Comparison of ENCODE assay signal across 21 mouse cellular contexts in the genomic region with DNA sequence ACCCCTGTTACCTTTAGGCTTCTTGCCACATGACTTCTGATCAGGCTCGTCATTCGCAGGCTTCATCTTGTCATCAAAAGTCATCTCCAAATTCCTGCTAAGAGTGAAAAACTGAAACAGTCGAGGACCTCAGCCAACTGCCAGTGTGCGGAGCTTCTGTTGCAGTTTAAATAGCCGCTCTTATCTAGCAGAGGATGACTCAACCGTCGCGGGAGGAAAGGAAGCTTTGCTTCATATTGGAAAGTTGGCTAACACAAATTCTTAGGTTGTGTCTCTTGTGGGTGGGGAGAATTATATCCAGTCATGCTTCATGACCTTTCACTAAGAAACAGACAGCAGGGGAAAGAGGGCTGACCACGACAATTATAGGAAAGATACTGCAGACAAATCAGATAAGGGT. TPM values are rescaled to one million over a fixed set of nuclear protein-coding genes. Genes with fewer than 3 reads are reported as not detected.
A peak's percentile ranks its signal among the peaks of the same experiment; 100 is the strongest.
DNase-seq lines count a peak whose midpoint lies in the region; ATAC-seq and TF ChIP-seq lines count a peak whose summit lies in the region.
"Had no signal": no experiment of that assay in that cellular context is flagged by ENCODE, and none has a peak within 500 bp of the region (broad histone marks: within the 10 kb centered on the region; RNA-seq: fewer than 3 reads in every experiment).

A gene (minus strand): TSS at position 142 of the 400 bp plus-strand sequence.

- DNase-seq in adrenal gland, adult 2 months = peak; percentile 22
- DNase-seq in adrenal gland, adult 18-20 months (ENCODE audit: low spot score in 2 of 2) = no peak
- peak; percentile 19 for DNase-seq in lung, postnatal 25 days (ENCODE audit: low spot score)
- DNase-seq in lung, adult 18-20 months = no peak
- peak; percentile 58 for DNase-seq in brain, adult 2 months (ENCODE audit: low read depth, low spot score)
- DNase-seq in forebrain, embryonic 10.5 days (ENCODE audit: extremely low spot score, low spot score) = no peak
- no peak for DNase-seq in midbrain, postnatal 0 days (ENCODE audit: low spot score)
- DNase-seq: B cell, adult 2 months; cerebellum, adult 2 months; heart, adult 11 months; kidney, adult 18-20 months; kidney, postnatal 14 days had no signal

- WGBS in forebrain, embryonic 10.5 days = 91% methylated on average over 9 of the region's 9 CpGs
- 90% methylated on average over 9 of the region's 9 CpGs for WGBS in midbrain, postnatal 0 days

- peaks cover 12% of the 10 kb centered on the region for H3K9me3 ChIP-seq in forebrain, embryonic 10.5 days
- no peaks in the 10 kb centered on the region for H3K9me3 ChIP-seq in midbrain, postnatal 0 days (ENCODE audit: low read length)
- H3K9me3 ChIP-seq: limb, embryonic 15.5 days; lung, embryonic 15.5 days had no signal

- no peak within 1 kb of the TSS for H3K9ac ChIP-seq in midbrain, postnatal 0 days (replicated peaks; ENCODE audit: low read length, poor library complexity, severe bottlenecking)
- H3K9ac ChIP-seq: forebrain, embryonic 12.5 days; hindbrain, embryonic 14.5 days; limb, embryonic 15.5 days; lung, embryonic 15.5 days; midbrain, embryonic 12.5 days had no signal

- no peak for TF ChIP-seq CTCF in midbrain, postnatal 0 days (IDR thresholded peaks at IDR 0.05)

- no peak within 1 kb of the TSS for H3K27ac ChIP-seq in forebrain, embryonic 10.5 days
- H3K27ac ChIP-seq in midbrain, postnatal 0 days (ENCODE audit: low read depth, low read length) = no peak within 1 kb of the TSS
- H3K27ac ChIP-seq: forebrain, embryonic 12.5 days; hindbrain, embryonic 14.5 days; limb, embryonic 15.5 days; lung, embryonic 15.5 days; midbrain, embryonic 12.5 days had no signal

- 0 out of 2 replicates have a peak, but pooled peaks have one; percentile 19 for ATAC-seq in neutrophil, adult 5-6 weeks (ENCODE audit: extremely low read depth, insufficient number of reproducible peaks, low FRiP score, poor library complexity, severe bottlenecking)
- no peak for ATAC-seq in midbrain, postnatal 0 days (ENCODE audit: low FRiP score)

- no peak within 1 kb of the TSS for H3K4me2 ChIP-seq in midbrain, postnatal 0 days (ENCODE audit: low read depth, low read length, poor library complexity, severe bottlenecking)
- H3K4me2 ChIP-seq: forebrain, embryonic 12.5 days; hindbrain, embryonic 14.5 days; limb, embryonic 15.5 days; lung, embryonic 15.5 days; midbrain, embryonic 12.5 days had no signal

- H3K27me3 ChIP-seq in forebrain, embryonic 10.5 days (ENCODE audit: poor library complexity, severe bottlenecking) = no peaks in the 10 kb centered on the region
- no peaks in the 10 kb centered on the region for H3K27me3 ChIP-seq in midbrain, postnatal 0 days (ENCODE audit: insufficient read depth, low read length)
- H3K27me3 ChIP-seq: forebrain, embryonic 12.5 days; limb, embryonic 15.5 days; lung, embryonic 15.5 days; midbrain, embryonic 12.5 days had no signal

- H3K4me3 ChIP-seq in forebrain, embryonic 10.5 days = no peak within 1 kb of the TSS
- H3K4me3 ChIP-seq in midbrain, postnatal 0 days (ENCODE audit: low read depth, low read length) = no peak within 1 kb of the TSS
- H3K4me3 ChIP-seq: forebrain, embryonic 12.5 days; limb, embryonic 15.5 days; lung, embryonic 15.5 days; midbrain, embryonic 12.5 days had no signal

- H3K4me1 ChIP-seq in forebrain, embryonic 10.5 days = no peaks in the 10 kb centered on the region
- no peaks in the 10 kb centered on the region for H3K4me1 ChIP-seq in midbrain, postnatal 0 days (ENCODE audit: insufficient read depth, low read length)
- H3K4me1 ChIP-seq: forebrain, embryonic 12.5 days; limb, embryonic 15.5 days; midbrain, embryonic 12.5 days had no signal

- no peaks in the 10 kb centered on the region for H3K36me3 ChIP-seq in forebrain, embryonic 10.5 days (replicated peaks)
- no peaks in the 10 kb centered on the region for H3K36me3 ChIP-seq in midbrain, postnatal 0 days (ENCODE audit: insufficient read depth, low read length)
- H3K36me3 ChIP-seq: forebrain, embryonic 12.5 days; limb, embryonic 15.5 days; lung, embryonic 15.5 days; midbrain, embryonic 12.5 days had no signal

RNA-seq across cellular contexts. Expression of the gene that starts here (rescaled TPM):
- under 1 TPM; 0.07 to 0.26 TPM for total RNA-seq in adrenal gland, adult 2 months (2021)
- not detected in 2 replicates for polyA plus RNA-seq in adrenal gland, adult 2 months (2012; rRNA removed)
- total RNA-seq in adrenal gland, adult 18-20 months (2021) = under 1 TPM in 1 of 2 experiments, not detected in 1; 0.80 TPM
- 0.49 and 2.2 TPM in 2 replicates for total RNA-seq in neutrophil, adult 5-6 weeks (2017)
- 0.06 TPM in 1 of 2 replicates, not detected in the other for polyA plus RNA-seq in forebrain, embryonic 10.5 days (2016; fragmentation: Nextera tagmentation; extraction: Ambion mirVana)
- total RNA-seq in midbrain, postnatal 0 days (2014; rRNA removed) = not detected in 2 replicates
- not detected in 2 replicates for polyA plus RNA-seq in midbrain, postnatal 0 days (2015; fragmentation: Nextera tagmentation; extraction: Ambion mirVana)
- total RNA-seq: layer of hippocampus, postnatal 10 days; left cerebral cortex, postnatal 14 days had no signal
- polyA plus RNA-seq: cerebellum, adult 2 months; cortical plate, adult 2 months; forebrain, embryonic 12.5 days; hindbrain, embryonic 14.5 days; limb, embryonic 15.5 days had no signal

Comparison
In these comparisons a context has a peak if more than half of its experiments do, and no peak if none do; other contexts are left out.
1. DNase-seq: peak in lung, postnatal 25 days (single experiment) and brain, adult 2 months (single experiment); none in adrenal gland, adult 18-20 months (0 of 2), lung, adult 18-20 months (0 of 2), forebrain, embryonic 10.5 days (single experiment) and midbrain, postnatal 0 days (single experiment).
2. Peak in DNase-seq in adrenal gland, adult 2 months; RNA of the gene not detected or under 1 TPM.